Mouse (Mus musculus) neutrophil, adult 83 days (primary cell): ENCODE data around the gene Oit1. TPM values are rescaled to one million over a fixed set of nuclear protein-coding genes. Genes with fewer than 3 reads are reported as not detected.

ENCODE experiments used
- total RNA-seq, 2 experiments: library from RNA; stranded (reverse); gene quantifications; one replicate each; pipeline ENCODE4 v1.2.4; 2023

Gene Oit1
- not detected for total RNA-seq

GRCm38 (mm10) chr14:8378685-8379313 lies at the start of gene Oit1:
TSS of gene Oit1 (minus strand) at chr14:8378754.

DNA sequence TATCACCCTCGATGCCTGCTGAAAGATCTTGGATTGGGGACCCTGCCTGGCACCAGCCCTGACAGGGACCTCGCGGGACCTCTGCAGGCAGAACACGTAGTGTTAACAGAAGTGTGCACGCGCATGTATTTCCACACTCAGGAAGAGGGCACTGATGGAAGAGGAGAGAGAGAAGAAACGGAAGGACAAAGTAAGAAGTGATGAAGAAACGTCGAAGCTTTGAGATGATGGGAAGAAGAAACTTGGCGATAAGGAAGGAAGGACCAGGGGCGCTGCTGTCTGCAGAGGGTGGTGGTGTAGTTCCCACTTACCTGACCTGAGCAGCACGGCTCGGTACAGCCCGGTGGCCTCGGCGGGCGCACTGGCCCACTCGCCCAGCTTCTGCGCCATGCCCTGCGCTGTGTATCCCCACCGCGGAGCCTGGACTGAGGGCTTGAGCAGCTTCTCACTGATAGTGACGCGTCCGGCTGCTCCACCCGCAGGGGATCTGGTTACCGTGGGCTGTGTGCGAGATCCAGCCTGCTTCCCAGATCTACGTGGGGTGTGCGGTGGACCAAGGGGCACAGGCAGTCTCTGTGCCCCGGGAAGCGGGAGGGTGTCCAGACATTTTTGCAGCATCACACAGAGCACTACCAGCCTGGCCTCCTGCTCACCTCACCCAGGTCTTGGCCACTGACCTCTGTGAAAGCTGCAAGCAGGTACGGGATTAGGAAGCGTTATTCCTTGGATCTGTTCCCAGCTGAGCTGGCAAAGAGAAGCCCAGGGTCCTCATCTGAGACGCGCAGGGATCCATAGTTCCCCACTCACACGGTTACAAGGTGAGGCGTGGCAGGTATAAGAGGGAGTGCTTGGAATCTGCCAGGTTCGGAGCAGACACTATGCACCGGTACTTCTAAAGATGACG lies 61.1 kb downstream of the Oit1 start, which contains the start of gene Fam107a:
Gene Fam107a (minus strand): TSS at position 830 of the 904 bp plus-strand sequence.

Other genes starting within 250 kb of the Oit1 start
- 10 to 100 TPM; 76.0 to 76.6 TPM for gene Pdhb, start 205.7 kb downstream of the Oit1 start, total RNA-seq
- 1 to 10 TPM; 5.6 to 6.5 TPM for gene Kctd6, start 164.6 kb downstream of the Oit1 start, total RNA-seq
- under 1 TPM; 0.71 to 0.77 TPM for gene Acox2, start 119.4 kb downstream of the Oit1 start, total RNA-seq
- gene Fam107a, start 60.7 kb downstream of the Oit1 start, total RNA-seq, result not detected